In genomic region chr15:77587026-77587425, GRCm38 (mm10) we compare ENCODE assay signal across 23 mouse cellular contexts. TPM values are rescaled to one million over a fixed set of nuclear protein-coding genes. Genes with fewer than 3 reads are reported as not detected.
DNase-seq lines count a peak whose midpoint lies in the region; ATAC-seq and TF ChIP-seq lines count a peak whose summit lies in the region.
"Had no signal": no experiment of that assay in that cellular context is flagged by ENCODE, and none has a peak within 500 bp of the region (broad histone marks: within the 10 kb centered on the region; RNA-seq: fewer than 3 reads in every experiment).

No protein-coding gene starts in this region.

- no peak for TF ChIP-seq EP300 in lung, postnatal 0 days (IDR thresholded peaks at IDR 0.05)

- no peak overlapping the region for H3K9ac ChIP-seq in heart, embryonic 12.5 days
- no peak overlapping the region for H3K9ac ChIP-seq in lung, postnatal 0 days (replicated peaks; ENCODE audit: low read depth)
- H3K9ac ChIP-seq in midbrain, embryonic 15.5 days, result no peak overlapping the region
- H3K9ac ChIP-seq: embryonic facial prominence, embryonic 13.5 days; hindbrain, embryonic 15.5 days; liver, embryonic 12.5 days; lung, embryonic 15.5 days; neural tube, embryonic 13.5 days; stomach, embryonic 15.5 days had no signal

- H3K27ac ChIP-seq in heart, embryonic 12.5 days (ENCODE audit: poor library complexity, severe bottlenecking), result no peak overlapping the region
- no peak overlapping the region for H3K27ac ChIP-seq in lung, postnatal 0 days (ENCODE audit: low read length)
- H3K27ac ChIP-seq in midbrain, embryonic 15.5 days, result no peak overlapping the region
- H3K27ac ChIP-seq: embryonic facial prominence, embryonic 13.5 days; hindbrain, embryonic 15.5 days; liver, embryonic 12.5 days; lung, embryonic 15.5 days; neural tube, embryonic 13.5 days; stomach, embryonic 15.5 days had no signal

- H3K27me3 ChIP-seq in heart, embryonic 12.5 days (replicated peaks), result no peaks in the 10 kb centered on the region
- no peaks in the 10 kb centered on the region for H3K27me3 ChIP-seq in lung, postnatal 0 days (replicated peaks; ENCODE audit: insufficient read depth, low read length)
- no peaks in the 10 kb centered on the region for H3K27me3 ChIP-seq in midbrain, embryonic 15.5 days (replicated peaks)
- H3K27me3 ChIP-seq: CH12.LX; embryonic facial prominence, embryonic 13.5 days; hindbrain, embryonic 15.5 days; liver, embryonic 12.5 days; lung, embryonic 15.5 days; neural tube, embryonic 13.5 days; stomach, embryonic 15.5 days had no signal

- no peak overlapping the region for H3K4me3 ChIP-seq in heart, embryonic 12.5 days
- H3K4me3 ChIP-seq in lung, postnatal 0 days (ENCODE audit: low read depth, low read length), result no peak overlapping the region
- no peak overlapping the region for H3K4me3 ChIP-seq in midbrain, embryonic 15.5 days
- H3K4me3 ChIP-seq: embryonic facial prominence, embryonic 13.5 days; hindbrain, embryonic 15.5 days; liver, embryonic 12.5 days; lung, embryonic 15.5 days; neural tube, embryonic 13.5 days; stomach, embryonic 15.5 days had no signal

- ATAC-seq in heart, embryonic 12.5 days (ENCODE audit: insufficient number of reproducible peaks, low FRiP score), result no peak
- ATAC-seq in lung, postnatal 0 days, result no peak
- ATAC-seq in midbrain, embryonic 15.5 days (replicated peaks), result no peak
- ATAC-seq: intestine, postnatal 0 days; liver, embryonic 12.5 days had no signal

- H3K36me3 ChIP-seq in heart, embryonic 12.5 days, result no peaks in the 10 kb centered on the region
- H3K36me3 ChIP-seq in lung, postnatal 0 days (ENCODE audit: insufficient read depth, low read length), result no peaks in the 10 kb centered on the region
- no peaks in the 10 kb centered on the region for H3K36me3 ChIP-seq in midbrain, embryonic 15.5 days (replicated peaks)
- H3K36me3 ChIP-seq: embryonic facial prominence, embryonic 13.5 days; hindbrain, embryonic 15.5 days; liver, embryonic 12.5 days; lung, embryonic 15.5 days; neural tube, embryonic 13.5 days; stomach, embryonic 15.5 days had no signal

- TF ChIP-seq CTCF in lung, postnatal 0 days (IDR thresholded peaks at IDR 0.05), result no peak

- no peak overlapping the region for H3K4me2 ChIP-seq in heart, embryonic 12.5 days
- H3K4me2 ChIP-seq in lung, postnatal 0 days (replicated peaks; ENCODE audit: low read depth, low read length), result no peak overlapping the region
- no peak overlapping the region for H3K4me2 ChIP-seq in midbrain, embryonic 15.5 days
- H3K4me2 ChIP-seq: embryonic facial prominence, embryonic 13.5 days; hindbrain, embryonic 15.5 days; liver, embryonic 12.5 days; lung, embryonic 15.5 days; neural tube, embryonic 13.5 days; stomach, embryonic 15.5 days had no signal

- no peaks in the 10 kb centered on the region for H3K4me1 ChIP-seq in heart, embryonic 12.5 days (replicated peaks)
- H3K4me1 ChIP-seq in lung, postnatal 0 days (ENCODE audit: insufficient read depth, low read depth, low read length), result no peaks in the 10 kb centered on the region
- no peaks in the 10 kb centered on the region for H3K4me1 ChIP-seq in midbrain, embryonic 15.5 days
- H3K4me1 ChIP-seq: embryonic facial prominence, embryonic 13.5 days; hindbrain, embryonic 15.5 days; liver, embryonic 12.5 days; lung, embryonic 15.5 days; neural tube, embryonic 13.5 days; stomach, embryonic 15.5 days had no signal

- peaks cover 7% of the 10 kb centered on the region; the same call in 1 of the 2 replicates for H3K9me3 ChIP-seq in heart, embryonic 12.5 days (replicated peaks)
- H3K9me3 ChIP-seq in lung, postnatal 0 days (ENCODE audit: low read length), result no peaks in the 10 kb centered on the region
- H3K9me3 ChIP-seq in midbrain, embryonic 15.5 days, result no peaks in the 10 kb centered on the region
- H3K9me3 ChIP-seq: liver, embryonic 12.5 days; lung, embryonic 15.5 days; stomach, embryonic 15.5 days had no signal

- peak; percentile 45 for DNase-seq in adrenal gland, postnatal 10 days
- no peak for DNase-seq in adrenal gland, adult 18-20 months (ENCODE audit: low spot score in 2 of 2)
- DNase-seq in heart, adult 8-10 months (ENCODE audit: low spot score), result peak; percentile 21
- peak; percentile 34 for DNase-seq in lung, postnatal 25 days (ENCODE audit: low spot score)
- DNase-seq in lung, postnatal 0 days (ENCODE audit: low spot score), result no peak
- DNase-seq in right cerebral cortex, adult 2 months (ENCODE audit: low spot score in 2 of 2), result no peak
- DNase-seq: cerebellum, adult 11 months; gastrocnemius, postnatal 36 days; right cerebral cortex, postnatal 14 days; thymus, adult 2 months had no signal

RNA-seq across cellular contexts. Expression of gene Apol10b, which starts 8.9 kb away (rescaled TPM):
- under 1 TPM in 1 of 2 experiments, not detected in 1; 0.18 TPM for total RNA-seq in adrenal gland, postnatal 10 days (2021)
- total RNA-seq in adrenal gland, adult 18-20 months (2021), result under 1 TPM; 0.20 to 0.96 TPM
- 1 to 10 TPM in 3 of 4 experiments, under 1 TPM in 1; 0.86 to 1.9 (median 1.2) TPM for total RNA-seq in heart, adult 8-10 months (2022)
- polyA plus RNA-seq in heart, embryonic 12.5 days (2016; fragmentation: Nextera tagmentation; extraction: Ambion mirVana), result not detected in 2 replicates
- 0.14 TPM in 1 of 2 replicates, not detected in the other for polyA plus RNA-seq in lung, postnatal 0 days (2015; fragmentation: Nextera tagmentation; extraction: Ambion mirVana)
- 0.15 and 0.17 TPM in 2 replicates for polyA plus RNA-seq in midbrain, embryonic 15.5 days (2015; fragmentation: Nextera tagmentation; extraction: Ambion mirVana)
- polyA plus RNA-seq: embryonic facial prominence, embryonic 13.5 days; liver, embryonic 12.5 days; neural tube, embryonic 13.5 days had no signal

RNA-seq across cellular contexts. Expression of gene Gm36245, which starts 12.0 kb away (rescaled TPM):
- total RNA-seq in adrenal gland, postnatal 10 days (2021), result not detected
- not detected for total RNA-seq in adrenal gland, adult 18-20 months (2021)
- total RNA-seq in heart, adult 8-10 months (2022), result not detected
- polyA plus RNA-seq in heart, embryonic 12.5 days (2016; fragmentation: Nextera tagmentation; extraction: Ambion mirVana), result not detected in 2 replicates
- not detected in 2 replicates for polyA plus RNA-seq in lung, postnatal 0 days (2015; fragmentation: Nextera tagmentation; extraction: Ambion mirVana)
- polyA plus RNA-seq in midbrain, embryonic 15.5 days (2015; fragmentation: Nextera tagmentation; extraction: Ambion mirVana), result not detected in 2 replicates
- total RNA-seq: CH12.LX; gastrocnemius, postnatal 36 days had no signal
- polyA plus RNA-seq: embryonic facial prominence, embryonic 13.5 days; heart, embryonic 16.5 days; hindbrain, embryonic 15.5 days; intestine, postnatal 0 days; limb, embryonic 11.5 days; liver, embryonic 12.5 days; lung, embryonic 15.5 days; neural tube, embryonic 13.5 days; spleen, adult 2 months; stomach, embryonic 15.5 days; thymus, adult 2 months had no signal

RNA-seq across cellular contexts. Expression of gene 1700025B11Rik, which starts 25.3 kb away (rescaled TPM):
- not detected for total RNA-seq in adrenal gland, postnatal 10 days (2021)
- not detected for total RNA-seq in adrenal gland, adult 18-20 months (2021)
- total RNA-seq in heart, adult 8-10 months (2022), result not detected
- polyA plus RNA-seq in heart, embryonic 12.5 days (2016; fragmentation: Nextera tagmentation; extraction: Ambion mirVana), result not detected in 2 replicates
- polyA plus RNA-seq in lung, postnatal 0 days (2015; fragmentation: Nextera tagmentation; extraction: Ambion mirVana), result not detected in 2 replicates
- not detected in 2 replicates for polyA plus RNA-seq in midbrain, embryonic 15.5 days (2015; fragmentation: Nextera tagmentation; extraction: Ambion mirVana)
- total RNA-seq: CH12.LX; gastrocnemius, postnatal 36 days had no signal
- polyA plus RNA-seq: embryonic facial prominence, embryonic 13.5 days; heart, embryonic 16.5 days; hindbrain, embryonic 15.5 days; intestine, postnatal 0 days; limb, embryonic 11.5 days; liver, embryonic 12.5 days; lung, embryonic 15.5 days; neural tube, embryonic 13.5 days; spleen, adult 2 months; stomach, embryonic 15.5 days; thymus, adult 2 months had no signal

RNA-seq across cellular contexts. Expression of gene Apol7c, which starts 53.9 kb away (rescaled TPM):
- under 1 TPM; 0.30 to 0.33 TPM for total RNA-seq in adrenal gland, postnatal 10 days (2021)
- not detected for total RNA-seq in adrenal gland, adult 18-20 months (2021)
- not detected for total RNA-seq in heart, adult 8-10 months (2022)
- polyA plus RNA-seq in heart, embryonic 12.5 days (2016; fragmentation: Nextera tagmentation; extraction: Ambion mirVana), result not detected in 2 replicates
- 0.11 and 0.14 TPM in 2 replicates for polyA plus RNA-seq in lung, postnatal 0 days (2015; fragmentation: Nextera tagmentation; extraction: Ambion mirVana)
- polyA plus RNA-seq in midbrain, embryonic 15.5 days (2015; fragmentation: Nextera tagmentation; extraction: Ambion mirVana), result not detected in 2 replicates
- total RNA-seq: CH12.LX; gastrocnemius, postnatal 36 days had no signal
- polyA plus RNA-seq: embryonic facial prominence, embryonic 13.5 days; hindbrain, embryonic 15.5 days; limb, embryonic 11.5 days; liver, embryonic 12.5 days; neural tube, embryonic 13.5 days had no signal

RNA-seq across cellular contexts. Expression of gene Apol11b, which starts 56.1 kb away (rescaled TPM):
- total RNA-seq in adrenal gland, postnatal 10 days (2021), result under 1 TPM; 0.39 to 0.61 TPM
- 1 to 10 TPM in 1 of 2 experiments, under 1 TPM in 1; 0.76 to 1.1 TPM for total RNA-seq in adrenal gland, adult 18-20 months (2021)
- total RNA-seq in heart, adult 8-10 months (2022), result 1 to 10 TPM in 3 of 4 experiments, under 1 TPM in 1; 0.31 to 2.8 (median 1.3) TPM
- 0.09 TPM in 1 of 2 replicates, not detected in the other for polyA plus RNA-seq in heart, embryonic 12.5 days (2016; fragmentation: Nextera tagmentation; extraction: Ambion mirVana)
- 0.25 TPM in 2 replicates for polyA plus RNA-seq in lung, postnatal 0 days (2015; fragmentation: Nextera tagmentation; extraction: Ambion mirVana)
- not detected in 2 replicates for polyA plus RNA-seq in midbrain, embryonic 15.5 days (2015; fragmentation: Nextera tagmentation; extraction: Ambion mirVana)
- total RNA-seq: gastrocnemius, postnatal 36 days had no signal
- polyA plus RNA-seq: hindbrain, embryonic 15.5 days; intestine, postnatal 0 days; limb, embryonic 11.5 days had no signal

Comparison
In these comparisons a context has a peak if more than half of its experiments do, and no peak if none do; other contexts are left out.
1. DNase-seq: peak in adrenal gland, postnatal 10 days (single experiment), heart, adult 8-10 months (single experiment) and lung, postnatal 25 days (single experiment); none in adrenal gland, adult 18-20 months (0 of 2), lung, postnatal 0 days (single experiment) and right cerebral cortex, adult 2 months (0 of 2).